Mouse (Mus musculus) ovary, postnatal 14 days (tissue): ENCODE results near the gene Nudcd3.

Source experiments
- DNase-seq: peaks from one replicate; pipeline ENCODE4 v3.0.0; 2022; ENCODE audit warnings: low spot score

The Nudcd3 gene

DNA sequence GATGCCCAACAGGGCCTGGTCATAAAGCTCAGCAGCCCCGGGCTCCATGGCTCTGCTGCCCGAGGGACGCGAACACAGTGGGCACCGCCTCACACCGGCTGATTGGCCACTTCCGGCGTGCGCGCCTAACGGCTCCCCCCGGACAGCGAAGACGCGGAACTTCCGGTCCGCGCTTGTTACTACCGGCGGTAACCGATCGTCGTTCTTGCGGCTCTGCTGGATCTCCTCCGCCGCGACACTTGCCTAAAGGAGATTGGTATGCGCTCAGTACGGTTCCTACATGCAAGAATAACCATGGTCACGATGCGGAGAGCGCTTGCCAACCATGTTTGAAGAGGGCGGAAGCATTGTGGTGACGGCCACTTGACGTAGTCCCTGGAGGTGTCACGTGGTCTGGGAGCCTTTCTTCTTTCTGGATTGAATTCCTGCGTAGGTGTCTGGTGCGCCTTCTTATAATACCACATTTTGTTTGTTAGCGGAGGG is at the start of gene Nudcd3:
Gene Nudcd3 (minus strand): TSS at position 329 of the 483 bp plus-strand sequence.
- DNase-seq, result peak; percentile 75

DNA sequence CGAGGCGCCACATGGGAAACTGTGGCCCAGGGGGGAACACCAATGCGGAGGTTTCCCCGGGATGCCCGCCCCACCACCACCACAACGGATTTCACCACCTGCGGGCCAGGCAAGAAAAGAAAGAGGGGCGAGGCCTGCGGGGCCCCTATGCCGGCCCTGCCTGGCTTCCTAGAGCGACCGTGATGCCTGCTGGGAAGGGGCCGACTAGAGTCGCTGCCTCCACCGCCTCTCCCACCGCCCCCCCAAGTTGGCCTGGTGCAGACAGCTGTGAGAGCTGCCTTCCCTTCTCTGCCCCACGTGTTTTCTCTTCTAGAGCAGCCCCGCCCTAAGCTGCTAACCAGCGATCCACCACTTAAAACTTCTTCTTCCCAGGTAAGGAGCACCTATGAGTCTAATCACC is 44.5 kb upstream of the Nudcd3 start:
- no peak for DNase-seq

DNA sequence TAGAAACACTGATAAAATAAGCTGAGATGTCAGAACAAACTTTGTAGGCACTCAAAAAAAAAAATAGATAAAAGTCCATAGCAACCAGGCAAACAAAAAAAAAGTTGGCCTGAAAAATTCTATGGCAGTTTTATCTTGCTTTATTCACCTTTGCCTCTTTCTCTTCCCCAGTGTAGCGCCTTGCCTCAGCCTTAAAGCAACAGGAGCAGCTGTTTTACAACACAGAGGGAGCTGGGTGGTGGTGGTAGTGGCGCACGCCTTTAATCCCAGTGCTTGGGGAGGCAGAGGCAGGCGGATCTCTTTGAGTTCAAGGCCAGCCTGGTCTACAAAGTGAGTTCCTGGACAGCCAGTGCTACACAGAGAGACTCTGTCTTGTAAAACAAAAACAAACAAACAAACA is 32.8 kb upstream of the Nudcd3 start:
- no peak for DNase-seq

DNA sequence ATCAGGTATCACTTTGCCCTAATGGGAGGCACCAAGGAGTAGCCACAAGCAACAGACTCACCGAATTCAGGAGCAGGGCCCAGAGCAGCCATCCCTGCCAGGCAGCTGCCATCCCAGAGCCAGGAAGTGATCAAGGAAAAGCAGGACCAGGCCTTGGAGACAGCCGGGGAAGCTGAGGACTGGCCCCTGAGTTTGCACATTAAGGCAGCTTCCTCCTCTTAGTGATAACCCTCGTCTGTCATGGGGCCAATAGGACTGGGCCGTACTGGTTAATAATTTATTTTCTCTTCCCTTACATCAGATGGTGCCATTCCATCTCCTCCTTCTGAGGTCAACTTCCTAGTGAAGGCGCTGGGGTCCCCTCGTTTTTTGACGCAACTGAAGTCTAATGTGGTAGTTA is 29.8 kb upstream of the Nudcd3 start, which contains the start of gene Npc1l1:
Gene Npc1l1 (minus strand): TSS at position 132 of the 400 bp plus-strand sequence.
- no peak for DNase-seq

DNA sequence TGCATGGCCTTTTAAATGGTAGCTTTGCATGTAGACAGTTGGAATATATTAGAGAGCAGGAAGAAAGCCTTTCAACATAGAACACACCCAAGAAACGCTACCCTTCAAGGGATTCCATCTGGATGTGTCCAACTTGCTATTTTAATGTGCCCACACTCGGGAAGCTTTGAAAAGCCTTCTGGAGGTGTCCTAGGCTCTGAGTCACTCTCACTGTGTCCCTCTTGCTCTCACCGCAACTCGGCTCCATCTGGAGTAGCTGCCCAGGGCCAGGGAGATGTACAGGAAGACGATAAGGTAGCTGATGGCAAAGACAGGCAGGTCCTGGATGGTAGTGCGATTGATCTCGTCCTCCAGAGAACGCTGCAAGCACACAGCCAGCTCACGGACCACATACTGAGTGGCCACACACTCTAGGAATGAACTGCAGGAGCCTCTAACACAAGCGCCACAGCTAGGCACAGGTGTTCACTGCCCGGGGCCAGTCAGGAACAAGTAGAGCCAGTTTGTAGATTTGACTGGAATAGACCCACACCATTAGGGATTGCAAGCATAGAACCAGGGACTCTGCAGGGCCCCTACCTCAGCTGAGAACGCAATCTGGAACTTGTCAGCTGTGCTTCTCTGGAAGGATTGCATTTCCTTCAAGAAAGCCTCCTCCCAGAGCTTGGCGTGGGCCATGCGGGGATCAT is 24.5 kb upstream of the Nudcd3 start:
- DNase-seq, result no peak

DNA sequence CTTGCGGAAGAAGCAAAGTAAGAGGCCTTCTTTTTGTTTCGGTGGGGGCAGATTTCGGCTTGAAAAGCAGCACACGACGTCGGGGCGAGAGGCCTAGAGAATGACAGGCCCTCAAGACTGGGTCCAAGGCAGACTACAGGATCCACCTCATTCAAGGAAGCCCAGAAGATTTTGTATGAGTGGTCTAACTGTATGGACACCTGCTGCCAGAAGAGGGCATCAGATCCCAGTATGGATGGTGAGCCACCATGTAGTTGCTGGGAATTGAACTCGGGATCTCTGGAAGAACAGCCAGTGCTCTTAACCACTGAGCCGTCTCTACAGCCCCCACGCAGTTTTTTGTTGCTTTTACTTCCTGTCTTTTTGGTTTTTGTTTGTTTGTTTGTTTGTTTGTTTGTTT is 22.0 kb upstream of the Nudcd3 start:
- DNase-seq, result no peak

DNA sequence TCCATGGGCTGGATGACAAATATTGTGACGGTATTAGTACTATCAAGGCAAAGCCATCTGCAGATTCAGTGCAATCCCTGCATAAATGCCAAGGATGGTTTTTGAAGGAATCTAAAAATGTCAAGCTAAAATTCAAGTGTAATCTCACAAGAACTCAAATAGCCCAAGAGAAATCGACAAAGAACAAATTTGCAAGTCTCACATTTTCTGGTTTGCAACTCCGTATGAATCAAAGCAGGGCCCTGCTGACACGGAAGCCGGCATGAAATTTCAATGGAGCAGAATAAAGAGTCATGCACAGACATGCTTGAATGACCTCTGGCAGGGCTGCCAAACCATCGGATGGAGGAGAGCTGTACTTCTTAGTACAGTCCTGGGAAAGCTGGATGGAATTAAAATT is 19.8 kb upstream of the Nudcd3 start:
- DNase-seq, result no peak

DNA sequence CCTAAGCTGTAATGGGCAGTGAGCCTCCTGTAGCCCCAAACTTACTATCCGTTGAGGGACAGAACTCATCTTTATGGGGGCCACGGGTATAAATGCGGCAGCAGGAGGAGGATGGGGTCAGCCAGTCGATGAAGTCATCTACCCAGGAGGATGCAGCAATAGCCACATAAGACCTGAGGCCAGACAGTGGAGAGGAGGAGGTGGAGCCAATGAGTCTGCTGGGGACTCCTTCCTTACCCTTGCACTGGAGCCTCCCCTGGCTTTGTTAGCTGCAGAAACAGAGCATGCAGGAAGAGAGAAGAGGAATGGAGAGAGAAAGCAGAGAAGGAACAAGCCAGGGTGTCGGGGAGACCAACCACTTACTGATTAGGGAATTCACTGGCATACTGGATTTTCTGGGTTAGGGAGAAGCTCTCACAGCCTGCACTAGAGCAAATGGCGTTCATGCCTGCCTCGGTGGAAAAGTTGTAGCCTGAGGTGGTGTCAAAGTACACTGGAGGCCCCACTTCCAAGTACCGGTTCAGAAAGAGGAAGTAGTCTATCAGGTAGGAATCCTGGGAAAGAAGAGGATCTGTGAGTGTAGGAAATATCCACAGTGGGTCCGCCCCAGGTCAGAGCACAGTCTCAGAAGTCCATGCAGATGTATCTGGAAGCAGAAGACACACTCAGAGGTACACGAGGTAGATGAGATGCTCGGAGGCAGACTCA is 18.1 kb upstream of the Nudcd3 start:
- DNase-seq, result no peak

DNA sequence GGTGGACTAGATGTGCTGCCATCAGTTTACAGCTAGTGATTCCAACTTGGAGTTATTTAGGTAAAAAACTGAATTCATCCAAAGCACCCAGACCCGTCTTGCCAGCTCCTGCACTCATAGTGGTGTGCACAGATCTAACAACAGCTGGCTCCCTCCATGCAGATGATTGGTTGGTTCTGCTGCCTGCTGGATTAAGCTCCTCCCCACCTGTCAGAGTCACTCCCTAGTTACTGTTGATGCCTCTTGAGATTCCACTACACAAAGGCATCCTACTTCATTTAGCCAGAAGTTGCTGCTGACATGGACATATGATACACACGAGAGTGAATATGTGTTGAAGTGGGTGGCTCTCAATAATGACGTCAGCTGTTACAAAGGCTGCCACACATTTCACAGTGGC is 16.6 kb upstream of the Nudcd3 start:
- no peak for DNase-seq

DNA sequence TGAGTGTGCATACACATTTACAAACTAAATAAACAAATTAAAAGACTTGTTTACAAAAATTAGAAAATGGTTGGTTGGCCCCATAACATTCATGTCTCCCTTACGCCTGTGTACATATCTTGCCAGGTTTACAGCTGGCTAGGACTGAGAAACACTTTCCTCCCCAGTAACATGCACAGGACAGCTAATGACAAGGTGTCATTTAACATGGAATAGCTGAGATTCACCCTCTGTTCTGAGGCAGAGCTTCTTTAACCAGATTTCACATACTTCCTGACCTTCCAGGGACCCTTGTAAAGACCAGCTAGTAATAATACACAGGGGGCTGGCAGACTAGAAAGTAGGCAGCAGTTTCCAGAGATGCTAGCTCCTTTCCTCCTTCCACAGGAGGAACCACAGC is 7.9 kb upstream of the Nudcd3 start:
- DNase-seq, result no peak

DNA sequence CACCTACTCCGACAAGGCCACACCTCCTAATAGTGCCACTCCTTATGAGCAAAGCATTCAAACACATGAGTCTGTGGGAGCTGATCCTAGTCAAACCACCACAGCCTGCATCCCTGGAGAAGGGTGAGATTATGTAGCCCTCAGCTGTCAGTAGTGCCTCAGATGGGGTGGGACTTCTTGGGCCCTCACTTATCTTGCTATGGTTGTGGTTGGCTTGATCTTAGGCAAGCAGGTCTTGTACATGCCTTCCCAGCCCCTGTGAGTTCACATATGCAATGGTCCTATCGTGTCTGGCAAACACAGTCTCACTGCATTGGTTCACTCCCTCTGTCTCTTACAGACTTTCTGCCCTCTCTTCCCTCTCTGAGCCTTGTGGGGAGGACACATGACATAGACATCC is 6.9 kb upstream of the Nudcd3 start:
- DNase-seq, result no peak

DNA sequence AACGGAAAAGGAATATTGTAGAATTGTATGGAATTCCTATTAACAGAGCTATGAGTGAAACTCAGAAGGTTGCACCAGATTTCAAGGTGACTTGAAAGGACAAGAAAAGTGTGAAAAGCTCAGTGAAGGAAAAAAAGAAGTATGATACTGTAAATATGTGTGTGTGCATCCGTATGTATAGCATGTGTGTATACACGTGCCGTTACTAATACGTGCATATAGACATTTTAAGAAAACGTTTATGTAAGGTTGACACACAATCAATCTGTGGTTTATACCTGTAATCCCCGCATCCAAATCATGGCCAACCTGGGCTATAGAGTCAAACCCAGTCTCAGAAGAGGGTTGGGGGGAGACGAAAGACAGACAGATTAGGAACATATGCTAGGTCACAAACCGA is 355 bp upstream of the Nudcd3 start:
- no peak for DNase-seq

DNA sequence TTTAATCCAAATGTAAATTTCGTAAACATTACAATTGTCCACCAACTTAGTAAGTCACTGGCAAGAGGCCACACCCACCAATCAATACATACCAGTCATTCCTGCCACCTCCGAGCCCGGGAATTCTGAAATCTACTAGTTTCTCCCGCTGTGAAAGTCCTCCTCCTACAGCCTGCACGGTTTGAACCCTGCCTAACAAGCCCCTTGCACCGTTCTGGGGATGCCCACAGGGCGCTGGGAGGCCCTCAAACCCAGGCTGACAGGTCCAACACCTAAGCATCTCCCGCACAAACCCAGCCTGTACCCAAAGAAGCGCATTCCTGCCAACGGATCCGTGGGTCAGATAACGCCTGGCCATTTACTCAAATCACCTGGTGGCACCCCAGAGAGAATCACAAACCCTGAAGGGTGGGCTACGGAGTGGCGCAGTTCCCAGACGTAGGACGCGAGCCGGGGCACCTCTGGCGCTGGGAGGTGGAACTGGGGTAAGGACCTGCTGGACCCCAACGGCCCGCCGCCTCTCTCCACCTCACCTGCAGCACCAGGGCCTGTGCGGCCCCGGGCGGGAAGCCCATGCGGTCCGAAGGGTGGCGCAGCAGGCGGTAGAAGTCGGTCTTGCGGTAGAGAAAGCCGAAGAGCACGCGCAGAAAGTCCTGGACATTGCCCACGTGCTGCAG is 667 bp downstream of the Nudcd3 start, which contains the start of gene A730071L15Rik:
Gene A730071L15Rik (plus strand): TSS at position 620 of the 677 bp plus-strand sequence.
- no peak for DNase-seq

DNA sequence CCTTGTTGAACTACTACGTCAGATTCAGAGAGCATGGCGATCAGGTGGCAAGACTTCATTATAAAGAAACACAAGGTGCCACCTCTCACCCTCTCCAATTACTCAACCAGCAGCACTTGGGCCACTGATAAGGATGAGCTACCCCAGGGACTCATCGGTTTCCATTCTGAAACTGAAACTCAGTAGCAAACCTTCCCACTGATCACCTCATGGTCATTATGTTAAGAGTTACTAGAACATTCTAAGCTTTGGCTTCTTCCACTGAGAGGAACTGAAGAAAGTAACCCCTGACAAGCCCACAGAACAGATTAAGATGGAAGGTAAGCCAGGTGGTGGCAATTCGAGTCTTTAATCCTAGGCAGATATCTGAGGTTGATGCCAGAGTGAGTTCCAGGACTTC is 1.8 kb downstream of the Nudcd3 start:
- DNase-seq, result no peak

DNA sequence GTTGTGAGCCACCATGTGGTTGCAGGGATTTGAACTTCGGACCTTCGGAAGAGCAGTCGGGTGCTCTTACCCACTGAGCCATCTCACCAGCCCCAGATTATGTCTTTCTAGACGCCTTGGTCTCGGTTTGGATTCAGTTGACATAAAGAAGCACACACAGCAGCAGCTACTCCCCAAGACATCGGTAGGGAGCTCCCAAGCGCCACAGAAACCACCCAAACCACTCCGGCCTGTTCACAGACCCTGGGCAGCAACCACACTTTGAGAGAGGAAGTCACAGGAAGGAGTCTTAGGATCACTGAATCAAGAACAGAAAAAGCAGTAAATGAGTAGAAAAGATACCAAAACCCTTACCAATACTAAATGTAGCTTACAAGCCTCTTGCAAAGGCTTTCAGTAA is 3.4 kb downstream of the Nudcd3 start:
- no peak for DNase-seq

DNA sequence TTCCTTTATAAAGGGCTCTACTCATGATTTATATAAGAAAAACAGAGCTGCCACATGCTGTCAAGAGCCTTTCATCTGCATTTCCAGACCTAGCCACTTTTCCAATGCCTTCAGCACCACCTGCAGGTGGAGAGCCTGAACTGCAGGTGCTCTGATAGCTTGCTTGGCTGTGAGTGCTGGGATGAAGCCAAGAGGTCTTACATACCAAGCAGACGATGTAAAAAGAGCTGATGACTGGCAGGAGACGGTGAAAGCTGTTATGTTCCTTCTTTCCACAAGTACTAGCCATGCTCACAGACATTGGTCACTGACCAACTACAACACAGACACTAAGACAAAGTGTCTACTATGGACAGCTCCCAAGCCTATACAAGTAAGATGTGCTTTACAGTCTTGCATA is 12.3 kb downstream of the Nudcd3 start:
- peak; percentile 87 for DNase-seq

DNA sequence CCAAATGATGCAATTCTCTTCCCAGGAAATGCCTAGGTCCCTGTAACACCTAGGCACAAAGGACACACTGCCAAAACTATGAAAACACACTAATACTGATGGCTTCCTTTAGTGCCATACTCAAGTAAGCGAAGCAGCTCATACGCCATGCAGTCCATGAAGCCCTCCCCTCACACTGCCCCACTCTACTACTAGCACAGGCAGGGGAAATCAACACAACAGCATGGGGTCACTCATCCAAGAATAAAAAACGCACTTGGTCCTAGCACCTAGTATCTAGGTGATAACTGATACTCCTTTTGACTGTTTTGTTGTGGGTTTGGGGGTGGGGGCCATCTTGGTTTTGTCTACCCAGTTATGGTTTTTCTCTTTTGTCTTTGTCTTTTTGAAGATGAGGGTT is 12.8 kb downstream of the Nudcd3 start:
- no peak for DNase-seq

DNA sequence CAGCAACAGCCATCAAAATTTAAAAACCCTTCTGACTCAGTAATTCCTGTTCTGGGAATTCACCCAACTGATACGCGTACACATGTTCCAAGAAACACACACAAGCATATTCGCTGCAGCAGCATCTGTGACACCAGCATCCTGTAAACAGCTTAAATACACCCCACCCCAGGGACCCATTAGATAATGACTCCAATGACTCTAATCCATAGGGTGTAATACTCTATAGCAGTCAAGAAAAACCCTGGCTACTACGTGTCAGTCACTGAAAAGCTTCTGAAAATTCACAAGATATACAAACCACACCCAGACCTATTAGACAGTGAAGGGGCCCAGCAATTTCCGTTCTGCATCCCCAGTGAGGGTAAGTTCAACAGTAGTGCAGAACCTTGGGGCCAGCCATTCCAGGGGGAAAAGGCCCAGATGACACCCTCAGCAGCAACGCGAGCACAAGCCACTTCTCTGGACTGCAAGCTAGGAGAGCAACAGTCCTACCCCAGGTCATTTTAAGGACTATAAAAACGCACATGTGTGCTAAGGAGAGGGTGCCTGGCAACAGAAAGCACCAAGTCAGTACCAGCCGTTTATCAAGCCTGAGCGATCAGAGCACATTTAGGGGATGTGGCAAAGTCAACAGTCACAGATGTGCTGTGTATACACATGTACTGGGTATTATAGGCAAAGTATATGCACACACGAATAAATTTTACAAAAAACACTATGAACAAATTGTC is 15.8 kb downstream of the Nudcd3 start:
- no peak for DNase-seq

DNA sequence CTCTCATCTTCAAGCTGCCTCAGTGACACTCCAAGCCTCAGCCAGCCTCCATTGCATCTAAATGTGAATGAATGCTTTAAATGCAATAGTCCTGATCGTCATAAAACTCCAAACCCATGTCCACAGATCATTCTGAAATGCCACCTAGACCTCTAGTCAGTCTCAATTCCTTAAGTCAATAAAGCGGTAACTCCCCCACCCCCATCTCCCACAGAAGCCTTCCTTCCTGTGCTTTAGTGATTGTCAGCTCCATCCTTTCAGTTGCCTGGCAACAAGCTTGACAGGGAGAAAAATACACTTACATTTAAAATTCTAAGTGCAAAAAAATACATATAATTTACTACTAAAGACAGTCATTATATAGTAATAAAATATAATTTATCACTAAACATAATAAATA is 17.0 kb downstream of the Nudcd3 start:
- DNase-seq, result no peak

DNA sequence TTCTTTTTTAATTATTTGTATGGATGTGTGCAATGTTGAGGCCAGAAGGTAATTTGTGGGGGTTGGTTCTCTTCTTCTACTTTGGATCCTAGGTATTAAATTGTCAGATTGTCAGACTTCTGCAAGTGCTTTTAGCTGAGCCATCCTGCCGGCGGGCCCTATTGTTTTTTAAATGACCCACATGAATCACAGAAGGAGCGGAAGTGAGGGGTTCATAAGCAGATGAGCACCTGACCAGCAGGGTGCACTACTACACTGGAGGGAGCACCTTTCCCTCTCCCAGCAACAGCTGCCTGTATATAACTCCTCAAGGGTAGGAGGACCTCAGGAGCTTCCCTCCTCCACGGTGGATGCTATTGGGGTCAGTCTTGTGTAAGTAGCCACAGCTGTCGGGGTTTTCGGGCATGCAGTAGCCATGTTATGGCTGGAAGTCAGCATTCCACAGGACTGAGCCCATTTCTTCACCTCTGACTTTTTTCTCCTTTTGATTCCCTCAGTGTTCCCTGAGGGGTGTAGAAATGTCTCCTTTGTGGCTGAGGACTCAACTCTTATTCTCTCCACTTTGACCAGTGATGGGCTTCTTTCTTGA is 19.3 kb downstream of the Nudcd3 start:
- no peak for DNase-seq

DNA sequence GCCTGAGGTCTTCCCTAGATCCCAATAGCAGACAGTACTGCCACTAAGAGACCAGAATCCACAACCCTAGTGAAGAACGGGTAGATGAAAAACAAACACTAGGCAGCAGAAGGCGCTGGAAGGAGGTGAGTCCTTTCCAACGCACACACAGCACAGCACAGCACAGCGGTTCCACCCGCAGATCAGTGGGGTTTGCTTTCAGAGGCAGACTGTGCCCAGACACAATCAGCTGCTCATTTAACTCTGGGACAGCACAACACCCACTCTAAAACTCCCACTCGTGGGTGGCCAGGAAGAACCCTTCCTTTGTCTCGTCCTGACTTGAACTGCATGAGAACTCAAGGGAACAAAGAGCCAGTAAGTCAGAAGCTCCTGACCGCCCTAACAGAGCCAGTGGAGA is 21.0 kb downstream of the Nudcd3 start:
- no peak for DNase-seq

DNA sequence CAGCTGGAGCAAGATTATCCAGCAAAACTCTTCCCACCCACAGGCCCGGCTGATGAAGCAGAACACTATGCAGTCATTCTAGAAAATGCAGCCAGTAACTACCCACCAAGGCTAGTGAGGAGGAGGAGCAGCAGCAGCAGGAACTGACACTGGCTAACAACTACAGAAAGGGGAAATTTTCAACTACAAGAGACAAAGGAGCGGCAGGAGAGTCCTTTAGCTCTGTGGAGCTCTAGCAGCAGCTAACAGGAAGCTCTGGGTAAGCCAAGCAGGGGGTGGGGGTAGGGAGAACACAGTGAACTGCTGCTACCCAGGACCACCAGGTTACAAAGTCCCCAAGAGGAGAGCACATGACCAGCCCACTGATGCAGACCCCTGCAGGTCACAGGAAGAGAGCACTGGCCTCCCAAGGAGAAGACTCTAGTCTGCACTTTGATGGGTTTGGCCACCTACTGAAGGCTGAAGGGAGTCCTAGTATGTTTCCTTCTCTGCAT is 21.5 kb downstream of the Nudcd3 start:
- DNase-seq, result no peak
